Mouse (Mus musculus) forelimb bud, embryonic 11.5 days (tissue): ENCODE data around the gene Platr17.
"Not testable (repeated sequence)": the region's sequence is repeated elsewhere in the genome, so short reads cannot be mapped to it uniquely, and the experiment has no call there.

Experiments used
- DNase-seq: peaks from one replicate; pipeline ENCODE4 v3.0.0-alpha.2; 2012; ENCODE audit warnings: low read depth, low spot score

Gene Platr17

DNA sequence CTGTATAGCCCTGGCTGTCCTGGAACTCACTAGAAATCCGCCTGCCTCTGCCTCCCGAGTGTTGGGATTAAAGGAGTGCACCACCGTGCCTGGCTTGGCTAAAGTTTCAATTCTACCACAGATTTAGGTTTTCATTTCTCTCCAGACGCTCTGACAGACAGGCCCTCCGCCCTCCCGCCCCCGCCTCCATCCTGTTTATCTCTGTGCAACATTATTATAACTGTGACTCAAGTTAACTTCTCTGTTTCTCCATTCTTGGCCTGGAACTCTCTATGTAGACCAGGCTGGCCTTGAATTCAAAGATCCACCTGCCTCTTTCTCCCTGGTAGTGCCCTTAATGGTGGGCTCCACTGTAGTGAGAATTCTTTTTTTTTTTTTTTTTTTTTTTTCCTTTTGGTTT is 2.4 kb upstream of the Platr17 start:
- DNase-seq, result no peak

DNA sequence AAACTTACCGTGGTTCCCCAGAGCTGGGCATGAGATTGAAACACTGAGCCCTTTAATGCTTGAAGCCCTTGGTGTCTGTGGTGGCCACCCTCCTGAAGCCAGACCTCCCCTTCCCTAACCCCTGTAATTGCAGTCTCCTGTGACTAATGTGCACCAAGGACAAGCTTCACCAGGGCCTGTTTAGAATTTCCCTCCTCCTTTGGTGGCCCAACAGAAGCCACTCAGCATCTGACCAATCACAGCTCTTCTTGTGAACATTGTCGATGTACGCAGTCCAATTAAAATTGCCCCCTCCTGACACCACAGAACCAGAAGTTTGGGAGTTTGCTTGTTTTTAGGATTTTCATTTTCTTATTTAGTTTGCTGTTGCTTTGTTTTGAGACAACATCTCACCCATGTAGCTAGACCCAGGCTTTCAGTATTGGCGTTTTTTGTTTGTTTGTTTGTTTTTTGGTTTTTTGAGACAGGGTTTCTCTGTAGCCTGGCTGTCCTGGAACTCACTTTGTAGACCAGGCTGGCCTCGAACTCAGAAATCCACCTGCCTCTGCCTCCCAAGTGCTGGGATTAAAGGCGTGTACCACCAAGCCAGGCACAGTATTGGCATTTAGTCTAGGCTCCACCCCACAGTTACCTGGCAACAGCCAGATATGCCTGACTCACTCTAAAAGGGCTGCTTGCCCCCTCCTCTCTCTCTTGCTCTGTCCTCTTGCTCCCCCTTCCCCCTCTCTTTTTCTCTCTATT is 854 bp upstream of the Platr17 start:
- DNase-seq, result not testable (repeated sequence)

DNA sequence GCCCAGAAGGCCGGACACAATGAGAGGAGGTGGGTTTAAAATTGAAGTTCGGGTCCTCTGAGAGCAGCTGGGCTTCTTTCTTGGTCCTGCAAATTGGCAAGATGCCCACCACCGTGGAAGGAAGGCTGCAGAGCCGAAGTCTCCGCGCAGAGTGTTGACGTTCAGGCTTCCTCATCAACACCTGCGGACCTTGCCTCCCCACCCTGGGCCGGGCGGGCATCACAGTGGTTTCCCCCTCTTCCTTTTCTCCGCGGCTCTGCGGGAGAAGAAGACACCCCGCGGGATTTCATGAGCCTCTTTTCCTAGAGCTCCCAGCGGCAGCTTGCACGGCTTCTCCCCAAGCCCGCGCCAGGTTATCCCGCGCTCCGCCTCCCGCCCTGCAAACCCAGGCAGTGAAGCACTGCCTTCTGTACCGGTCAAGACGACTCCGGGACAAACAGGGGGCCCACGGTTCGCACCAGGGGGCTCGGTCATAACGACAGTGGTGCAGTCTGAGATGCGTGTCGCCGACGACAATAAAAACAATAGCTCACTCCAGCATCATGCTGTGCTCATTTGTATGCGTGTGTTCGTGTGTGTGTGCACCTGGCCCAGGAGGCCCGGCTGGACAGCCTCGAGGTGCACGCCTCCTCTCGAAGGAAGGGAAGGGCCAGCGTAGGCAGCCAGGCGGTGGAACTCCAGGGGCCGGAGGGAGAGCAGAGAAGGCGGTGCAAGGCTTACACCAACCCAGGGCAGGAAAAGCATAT is 3.6 kb downstream of the Platr17 start:
- DNase-seq, result no peak

DNA sequence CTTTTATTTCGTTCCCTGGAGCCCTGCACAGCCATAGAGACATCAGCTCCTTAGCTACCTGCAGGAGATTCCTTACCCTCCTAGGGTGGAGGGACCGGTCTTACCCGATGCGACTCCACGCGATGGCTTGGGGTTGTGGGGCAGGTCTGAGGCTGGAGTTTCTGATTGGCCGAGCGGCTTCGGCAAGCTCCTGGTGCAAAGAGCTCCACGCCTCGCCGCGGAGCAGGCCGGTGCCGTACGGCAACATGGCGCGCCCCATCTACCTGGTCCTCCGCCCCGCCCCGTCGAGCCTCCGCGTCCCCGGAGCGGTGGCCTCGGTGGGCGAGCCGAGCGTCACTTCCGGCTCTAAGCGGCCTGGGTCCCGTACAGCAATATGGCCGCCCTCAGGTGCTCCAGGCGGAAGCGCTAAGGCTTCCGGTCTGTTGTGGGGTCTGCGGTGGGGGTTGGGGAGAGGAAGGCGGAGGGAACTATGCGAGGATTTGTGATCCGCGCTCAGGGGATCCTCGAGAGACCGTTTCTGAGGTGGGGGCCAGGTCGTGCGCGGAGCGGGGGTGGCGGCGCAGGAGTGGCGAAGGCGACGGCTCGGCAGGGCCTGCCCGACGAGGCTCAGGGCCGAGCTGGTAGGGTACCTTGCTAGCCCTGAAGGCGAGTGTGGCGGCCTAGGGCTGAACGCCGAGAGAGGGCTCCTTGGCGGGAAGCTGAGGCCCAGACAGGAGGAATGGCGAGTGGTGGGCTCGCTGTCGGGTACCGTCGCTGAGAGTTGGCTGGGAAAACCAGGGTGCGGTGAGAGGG is 4.3 kb downstream of the Platr17 start, which contains the start of gene Daxx:
Daxx (plus strand) TSS at position 338 of the 792 bp plus-strand sequence.
- DNase-seq, result peak; percentile 97

DNA sequence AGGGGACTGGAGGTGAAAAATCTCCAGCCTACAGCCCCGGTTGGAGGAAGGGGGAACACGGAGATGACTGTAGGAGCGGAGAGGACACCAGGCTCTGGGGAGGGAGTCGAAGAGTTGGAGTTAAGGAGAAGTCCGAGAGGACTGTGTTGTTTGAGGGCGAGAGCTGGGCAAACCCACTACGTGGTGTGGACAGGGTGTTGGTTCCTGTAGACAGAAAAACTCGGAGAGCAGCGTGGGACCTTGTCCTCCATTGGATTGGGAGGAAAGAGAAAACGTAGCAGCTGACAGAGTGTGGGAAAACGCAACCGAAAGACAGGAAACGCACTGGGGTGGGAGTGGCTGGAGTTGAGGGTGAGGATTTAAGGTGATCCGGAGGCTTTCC is 4.9 kb downstream of the Platr17 start:
- no peak for DNase-seq

DNA sequence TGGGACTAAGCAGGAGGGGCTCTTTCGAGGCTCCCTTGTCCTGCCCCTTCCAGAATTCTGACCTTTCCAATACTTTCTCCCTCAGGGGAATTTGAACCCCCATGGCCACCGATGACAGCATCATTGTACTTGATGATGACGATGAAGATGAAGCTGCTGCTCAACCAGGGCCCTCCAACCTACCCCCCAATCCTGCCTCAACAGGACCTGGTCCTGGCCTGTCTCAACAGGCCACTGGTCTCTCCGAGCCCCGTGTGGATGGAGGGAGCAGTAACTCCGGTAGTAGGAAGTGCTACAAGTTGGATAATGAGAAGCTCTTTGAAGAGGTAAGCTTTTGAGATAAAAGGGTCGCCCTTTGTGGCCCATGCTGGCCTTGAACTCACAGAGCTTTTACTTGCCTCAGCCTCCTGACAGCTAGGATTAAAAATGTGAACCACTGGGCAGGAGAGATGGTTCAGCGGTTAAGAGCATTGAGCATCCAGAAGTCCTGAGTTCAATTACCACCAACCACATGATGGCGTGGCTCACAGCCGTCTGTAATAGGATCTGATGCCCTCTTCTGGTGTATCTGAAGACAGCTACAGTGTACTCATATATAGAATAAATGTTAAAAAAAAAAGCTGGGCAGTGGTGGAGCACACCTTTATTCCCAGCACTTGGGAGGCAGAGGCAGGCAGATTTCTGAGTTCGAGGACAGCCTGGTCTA is 5.6 kb downstream of the Platr17 start:
- no peak for DNase-seq

DNA sequence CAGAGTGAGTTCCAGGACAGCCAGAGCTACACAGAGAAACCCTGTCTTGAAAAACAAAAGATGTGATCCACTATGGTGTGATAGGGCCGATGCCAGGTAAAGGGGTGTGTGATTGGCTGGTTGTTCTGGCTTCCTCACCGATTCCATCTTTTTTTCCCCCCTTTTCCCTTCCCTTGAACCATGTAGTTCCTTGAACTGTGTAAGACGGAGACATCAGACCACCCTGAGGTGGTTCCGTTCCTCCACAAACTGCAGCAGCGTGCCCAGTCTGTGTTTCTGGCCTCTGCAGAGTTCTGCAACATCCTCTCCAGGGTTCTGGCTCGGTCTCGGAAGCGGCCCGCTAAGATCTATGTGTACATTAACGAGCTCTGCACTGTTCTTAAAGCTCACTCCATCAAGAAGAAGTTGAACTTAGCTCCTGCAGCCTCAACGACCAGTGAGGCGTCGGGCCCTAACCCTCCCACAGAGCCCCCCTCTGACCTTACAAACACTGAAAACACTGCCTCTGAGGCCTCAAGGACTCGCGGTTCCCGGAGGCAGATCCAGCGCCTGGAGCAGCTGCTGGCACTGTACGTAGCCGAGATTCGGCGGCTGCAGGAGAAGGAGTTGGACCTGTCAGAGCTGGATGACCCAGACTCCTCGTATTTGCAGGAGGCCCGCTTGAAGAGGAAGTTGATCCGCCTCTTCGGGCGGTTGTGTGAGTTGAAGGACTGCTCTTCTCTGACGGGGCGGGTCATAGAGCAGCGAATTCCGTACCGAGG is 6.3 kb downstream of the Platr17 start:
- no peak for DNase-seq

DNA sequence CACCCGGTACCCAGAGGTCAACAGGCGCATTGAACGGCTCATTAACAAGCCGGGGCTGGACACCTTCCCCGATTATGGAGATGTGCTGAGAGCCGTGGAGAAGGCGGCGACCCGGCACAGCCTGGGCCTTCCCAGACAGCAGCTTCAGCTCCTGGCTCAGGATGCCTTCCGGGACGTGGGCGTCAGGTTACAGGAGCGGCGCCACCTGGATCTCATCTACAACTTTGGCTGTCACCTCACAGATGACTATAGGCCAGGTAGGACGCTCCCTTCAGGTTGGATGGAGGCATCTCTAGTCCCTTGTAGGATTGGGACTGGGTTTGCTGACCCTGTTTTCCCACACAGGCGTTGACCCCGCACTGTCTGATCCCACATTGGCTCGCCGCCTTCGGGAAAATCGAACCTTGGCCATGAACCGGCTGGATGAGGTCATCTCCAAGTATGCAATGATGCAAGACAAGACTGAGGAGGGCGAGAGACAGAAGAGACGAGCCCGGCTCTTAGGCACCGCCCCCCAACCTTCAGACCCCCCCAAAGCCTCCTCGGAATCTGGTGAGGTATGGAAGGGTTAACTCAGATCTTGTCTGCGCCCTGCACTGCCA is 7.0 kb downstream of the Platr17 start:
- no peak for DNase-seq

DNA sequence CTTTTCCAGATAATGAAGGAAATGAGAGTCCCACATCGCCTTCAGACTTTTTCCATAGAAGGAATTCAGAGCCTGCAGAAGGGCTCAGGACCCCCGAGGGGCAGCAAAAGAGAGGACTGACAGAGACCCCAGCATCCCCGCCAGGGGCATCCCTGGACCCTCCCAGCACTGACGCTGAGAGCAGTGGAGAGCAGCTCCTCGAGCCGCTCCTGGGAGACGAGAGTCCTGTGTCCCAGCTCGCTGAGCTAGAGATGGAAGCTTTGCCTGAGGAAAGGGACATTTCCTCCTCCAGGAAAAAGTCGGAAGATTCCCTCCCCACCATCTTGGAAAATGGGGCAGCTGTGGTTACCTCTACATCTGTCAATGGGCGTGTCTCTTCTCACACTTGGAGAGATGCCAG is 8.3 kb downstream of the Platr17 start:
- no peak for DNase-seq

DNA sequence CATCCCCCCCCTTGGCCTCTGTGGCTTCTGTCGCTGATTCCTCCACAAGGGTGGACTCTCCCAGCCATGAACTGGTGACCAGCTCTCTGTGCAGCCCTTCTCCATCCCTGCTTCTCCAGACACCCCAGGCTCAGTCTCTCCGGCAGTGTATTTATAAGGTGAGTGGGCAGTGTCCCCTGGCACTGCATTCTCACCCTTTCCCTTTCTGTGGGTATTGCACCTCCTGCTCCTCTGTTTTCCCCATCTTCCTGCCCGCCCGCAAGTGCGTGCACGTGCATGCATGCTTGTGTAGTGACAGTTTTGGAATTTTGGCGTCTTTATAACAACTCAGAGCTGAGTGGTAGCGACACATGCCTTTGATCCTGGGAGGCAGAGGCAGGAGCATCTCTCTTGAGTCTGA is 9.0 kb downstream of the Platr17 start:
- DNase-seq, result no peak

DNA sequence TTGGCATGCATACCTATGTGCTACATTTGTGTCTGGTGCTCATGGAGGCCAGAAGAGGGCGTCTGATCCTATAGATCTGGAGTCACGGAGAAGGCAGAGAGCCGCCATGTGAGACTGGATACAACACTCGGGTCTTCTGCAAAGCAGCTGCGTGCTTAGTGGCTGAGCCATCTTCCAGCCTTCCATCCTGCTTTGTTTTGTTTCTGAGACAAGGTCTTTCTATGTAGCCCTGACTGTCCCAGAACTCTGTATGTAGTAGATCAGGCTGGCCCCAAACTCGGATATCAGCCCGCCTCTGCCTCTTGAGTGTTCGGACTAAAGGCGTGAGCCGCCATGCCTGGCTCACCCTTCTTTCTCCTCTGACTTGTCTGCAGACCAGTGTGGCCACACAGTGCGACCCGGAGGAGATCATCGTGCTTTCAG is 10.0 kb downstream of the Platr17 start:
- DNase-seq, result no peak

DNA sequence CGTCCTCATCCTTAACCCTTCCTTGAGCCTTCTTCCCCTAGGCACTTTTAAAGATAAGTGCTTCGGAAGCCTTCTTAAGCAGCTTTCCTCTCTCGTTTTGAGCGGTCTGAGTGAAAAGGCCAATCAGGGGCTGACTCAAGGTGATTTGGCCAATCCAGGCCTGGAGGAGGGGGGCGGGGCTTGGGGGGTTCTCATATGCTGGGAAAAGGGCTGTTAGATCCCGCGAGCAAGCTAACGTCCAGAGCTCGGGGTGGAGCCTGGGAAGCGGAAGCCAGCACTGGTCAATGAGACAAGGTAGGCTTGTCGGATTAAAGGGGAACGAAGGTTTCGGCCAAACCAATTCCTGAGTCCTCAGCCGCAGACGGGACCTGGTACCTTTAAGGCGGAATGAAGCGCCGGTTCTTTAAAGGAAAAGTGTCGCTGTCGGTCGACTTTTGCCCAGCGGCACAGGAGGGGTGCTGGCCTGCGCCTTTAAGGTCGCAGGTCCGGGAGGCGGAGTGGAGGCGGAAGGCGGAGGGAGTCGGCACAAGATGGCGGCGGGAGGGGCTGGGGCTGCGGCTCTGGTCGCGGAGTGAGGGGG is 10.8 kb downstream of the Platr17 start, which contains the start of the genes Tapbp and Zbtb22:
Tapbp (plus strand) TSS at position 229 of the 580 bp plus-strand sequence.
Zbtb22 (plus strand) TSS at position 234 of the 580 bp plus-strand sequence.
- DNase-seq, result peak; percentile 99

DNA sequence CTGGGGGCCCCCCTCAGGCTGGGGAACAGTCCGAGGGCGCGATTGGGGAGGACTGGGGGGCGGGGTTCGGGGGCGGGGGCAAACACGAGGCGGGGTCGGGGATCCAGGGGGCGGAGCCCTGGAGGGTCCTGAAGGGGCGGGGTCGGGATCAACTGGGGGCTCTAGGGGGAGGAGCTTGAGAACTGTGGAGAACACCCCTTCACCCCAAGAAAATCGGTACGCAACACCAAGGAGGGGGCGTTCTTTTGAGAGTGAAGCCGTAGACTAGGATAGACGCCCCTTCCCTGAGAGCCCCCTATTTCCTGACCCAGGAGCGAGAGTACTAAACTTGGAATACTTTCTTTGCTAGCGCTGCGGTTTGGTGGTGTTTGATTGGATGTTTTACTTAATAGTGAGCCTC is 11.4 kb downstream of the Platr17 start:
- peak; percentile 67 for DNase-seq

DNA sequence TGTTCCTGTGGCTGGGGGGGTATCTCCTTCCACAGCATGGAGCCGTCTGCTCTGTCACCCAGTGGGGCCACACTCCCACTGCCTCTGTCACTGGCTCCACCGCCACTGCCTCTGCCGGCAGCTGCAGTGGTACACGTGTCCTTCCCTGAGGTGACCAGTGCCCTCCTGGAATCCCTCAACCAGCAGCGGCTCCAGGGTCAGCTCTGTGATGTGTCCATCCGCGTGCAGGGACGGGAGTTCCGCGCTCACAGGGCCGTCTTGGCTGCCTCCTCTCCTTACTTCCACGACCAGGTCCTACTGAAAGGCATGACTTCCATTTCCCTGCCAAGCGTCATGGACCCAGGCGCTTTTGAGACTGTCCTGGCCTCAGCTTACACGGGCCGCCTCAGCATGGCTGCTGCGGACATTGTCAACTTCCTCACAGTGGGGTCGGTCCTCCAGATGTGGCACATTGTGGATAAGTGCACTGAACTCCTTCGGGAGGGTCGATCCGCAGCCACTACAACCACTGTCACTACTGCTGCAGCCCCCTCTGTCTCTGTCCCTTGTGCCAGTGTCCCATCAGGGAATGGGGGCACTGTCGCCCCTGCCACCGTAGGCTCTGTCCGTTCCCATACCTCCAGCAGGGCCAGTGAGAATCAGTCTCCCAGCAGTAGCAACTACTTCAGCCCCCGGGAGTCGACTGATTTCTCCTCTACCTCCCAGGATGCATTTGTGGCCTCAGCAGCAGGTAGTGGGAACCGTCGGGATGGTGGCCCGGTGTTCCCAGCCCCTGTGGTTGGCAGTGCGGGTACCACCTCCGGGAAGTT is 12.1 kb downstream of the Platr17 start:
- DNase-seq, result no peak

DNA sequence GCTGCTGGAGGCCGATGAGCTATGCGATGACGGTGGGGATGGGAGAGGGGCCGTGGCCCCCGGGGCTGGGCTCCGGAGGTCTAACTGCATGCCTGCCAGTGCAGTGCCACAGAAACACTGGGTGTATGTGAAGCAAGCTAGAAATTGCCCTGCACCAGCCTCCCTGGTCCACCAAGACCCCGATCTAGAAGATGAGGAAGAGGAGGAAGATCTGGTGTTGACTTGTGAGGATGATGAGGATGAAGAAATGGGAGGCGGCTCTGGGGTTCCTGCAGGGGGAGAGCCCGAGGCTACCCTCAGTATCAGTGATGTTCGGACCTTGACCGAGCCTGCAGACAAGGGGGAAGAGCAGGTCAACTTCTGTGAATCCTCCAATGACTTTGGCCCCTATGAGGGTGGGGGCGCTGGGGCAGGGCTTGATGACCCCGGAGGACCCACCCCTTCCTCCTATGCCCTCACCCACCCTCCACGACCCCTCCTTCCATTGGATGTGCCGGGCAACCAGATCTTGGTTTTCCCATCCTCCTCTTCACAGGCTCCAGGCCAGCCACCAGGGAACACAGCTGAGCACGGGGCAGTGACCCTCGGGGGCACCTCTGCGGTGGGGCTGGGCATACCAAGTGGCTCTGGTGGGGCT is 12.8 kb downstream of the Platr17 start:
- DNase-seq, result no peak

DNA sequence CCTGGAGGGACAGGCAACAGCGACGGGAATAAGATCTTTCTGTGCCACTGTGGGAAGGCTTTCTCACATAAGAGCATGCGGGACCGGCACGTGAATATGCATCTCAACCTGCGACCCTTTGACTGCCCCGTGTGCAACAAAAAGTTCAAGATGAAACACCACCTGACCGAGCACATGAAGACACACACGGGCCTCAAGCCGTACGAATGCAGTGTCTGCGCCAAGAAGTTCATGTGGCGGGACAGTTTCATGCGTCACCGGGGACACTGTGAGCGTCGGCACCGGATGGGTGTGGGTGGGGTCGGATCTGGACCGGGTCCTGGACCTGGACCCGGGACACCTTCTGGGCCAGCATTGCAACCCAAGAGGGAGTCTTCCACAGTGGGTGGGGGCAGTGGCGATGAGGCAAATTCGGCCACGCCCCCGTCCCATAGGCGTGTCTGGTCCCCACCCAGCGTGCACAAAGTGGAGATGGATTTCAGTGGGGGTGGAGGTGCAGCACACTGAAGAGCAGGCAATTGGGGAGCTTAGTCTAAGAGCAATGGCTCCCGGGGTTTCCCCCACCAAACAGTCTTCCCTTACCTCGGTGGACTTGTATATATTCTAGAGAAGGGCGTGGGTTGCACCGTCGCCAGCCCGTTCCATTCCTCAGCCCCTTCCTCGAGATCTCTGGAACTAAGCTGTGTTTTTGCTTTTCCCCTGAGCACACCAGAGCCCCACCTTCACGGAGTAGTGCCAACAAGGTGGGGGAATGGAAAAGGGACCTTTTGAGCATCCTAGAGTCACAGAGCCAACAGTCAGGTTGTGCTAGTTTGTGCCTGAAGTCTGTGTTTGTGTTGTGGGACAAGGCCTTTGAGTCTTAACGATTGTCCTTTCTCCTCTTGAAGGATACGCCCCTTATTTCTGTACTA is 13.6 kb downstream of the Platr17 start:
- no peak for DNase-seq
